Mouse (Mus musculus) intestine, postnatal 0 days (tissue): Measurements from ENCODE around the gene Ccdc142. TPM values are rescaled to one million over a fixed set of nuclear protein-coding genes. Genes with fewer than 3 reads are reported as not detected.

ENCODE experiments used
- ATAC-seq: fragments of 200-750 bp; cut with Nextera tagmentation; 2 replicates; pipeline ENCODE4 v1.8.0; 2017; ENCODE audit warnings: mild to moderate bottlenecking, moderate TSS enrichment, moderate library complexity
- H3K27ac ChIP-seq: fragments of 300-500 bp; sonication (generic); 2 replicates; pipeline ENCODE4 v1.5.1; 2014; ENCODE audit warnings: mild to moderate bottlenecking, low read depth, low read length, moderate library complexity
- H3K27me3 ChIP-seq: fragments of 300-500 bp; sonication (generic); replicated peaks from 2 replicates; pipeline ENCODE4 v1.6.1; 2014; ENCODE audit warnings: low read length, mixed read lengths; ENCODE audit not compliant: control insufficient read depth, insufficient read depth
- H3K36me3 ChIP-seq: fragments of 300-500 bp; sonication (generic); 2 replicates; pipeline ENCODE4 v1.6.1; 2014; ENCODE audit warnings: mild to moderate bottlenecking, moderate library complexity; ENCODE audit not compliant: control insufficient read depth, insufficient read depth
- H3K4me1 ChIP-seq: fragments of 300-500 bp; sonication (generic); replicated peaks from 2 replicates; pipeline ENCODE4 v1.6.1; 2014; ENCODE audit warnings: antibody characterized with exemption, low read length, mixed read lengths; ENCODE audit not compliant: control insufficient read depth, insufficient read depth
- H3K4me2 ChIP-seq: fragments of 300-500 bp; sonication (generic); replicated peaks from 2 replicates; pipeline ENCODE4 v1.6.1; 2014; ENCODE audit warnings: low read depth, mild to moderate bottlenecking, moderate library complexity
- H3K4me3 ChIP-seq: fragments of 300-500 bp; sonication (generic); 2 replicates; pipeline ENCODE4 v1.5.1; 2014; ENCODE audit warnings: low read depth, low read length
- H3K9ac ChIP-seq: fragments of 300-500 bp; sonication (generic); 2 replicates; pipeline ENCODE4 v1.6.1; 2014; ENCODE audit warnings: mild to moderate bottlenecking, low read depth, low read length
- H3K9me3 ChIP-seq: fragments of 300-500 bp; sonication (generic); 2 replicates; pipeline ENCODE4 v1.6.1; 2016; ENCODE audit warnings: mixed run types; ENCODE audit not compliant: control insufficient read depth
- CTCF ChIP-seq: sonication (generic); IDR thresholded peaks from 2 replicates; pipeline ENCODE4 v1.5.1; 2016; ENCODE audit warnings: low read depth, mild to moderate bottlenecking, control low read depth, antibody characterized with exemption, moderate library complexity
- WGBS: fragments of 180-500 bp; shearing (Covaris S2); extraction: QIAGEN DNeasy Blood & Tissue Kit; methylation state at CpG from one replicate; pipeline ENCODE4 v1.1.7; 2014; 5-methylcytosine and 5-hydroxymethylcytosine counted together
- polyA plus RNA-seq: library from polyadenylated mRNA; unstranded; fragments of >200 nt; fragmentation: Nextera tagmentation; extraction: Ambion mirVana; gene quantifications from 2 replicates; pipeline ENCODE4 v1.2.1, GENCODE M21; 2015

Ccdc142 gene
- 0.84 and 1.3 TPM in 2 replicates for polyA plus RNA-seq

- peak; percentile 80 for TF ChIP-seq CTCF
- Histone ChIP-seq H3K9ac (peak within 1 kb of the TSS; percentile 69), H3K4me2 (peak within 1 kb of the TSS; percentile 99), H3K4me3 (peak within 1 kb of the TSS; percentile 76), H3K36me3 (peaks cover 6% of the 10 kb centered on the region; the same call in 1 of the 2 replicates), H3K27ac (peak within 1 kb of the TSS; percentile 81), H3K9me3 (no peaks in the 10 kb centered on the region), H3K27me3 (no peaks in the 10 kb centered on the region), H3K4me1 (peaks cover 6% of the 10 kb centered on the region)
- under 1% methylated on average over 25 of the region's 25 CpGs for WGBS
- peak; percentile 81 for ATAC-seq
Observed at GRCm38 (mm10) chr6:83101316-83101687, at the start of gene Ccdc142, which contains the start of gene Gm42688. Gene Ccdc142 (plus strand): TSS chr6:83101601. Gene Gm42688 (plus strand): TSS chr6:83101617.

GRCm38 (mm10) chr6:83053136-83053960, 48.1 kb upstream of the Ccdc142 start:
- Histone ChIP-seq H3K27ac (peak overlapping the region; percentile 50), H3K4me3 (peak overlapping the region; percentile 89), H3K27me3 (no peaks in the 10 kb centered on the region), H3K9me3 (no peaks in the 10 kb centered on the region), H3K4me2 (peak overlapping the region; percentile 98), H3K4me1 (0 out of 2 replicates have a peak, but pooled peaks cover 9% of the 10 kb centered on the region), H3K9ac (peak overlapping the region; percentile 71), H3K36me3 (peaks cover 21% of the 10 kb centered on the region; the same call in 1 of the 2 replicates)
- peak; percentile 12; the same call in 1 of the 2 replicates for TF ChIP-seq CTCF
- ATAC-seq, result no peak
- WGBS, result 3% methylated on average over 26 of the region's 26 CpGs

GRCm38 (mm10) chr6:83054074-83054851, 47.1 kb upstream of the Ccdc142 start, which contains the start of gene Aup1:
Gene Aup1 (plus strand): TSS chr6:83054521.
- Histone ChIP-seq H3K36me3 (peaks cover 21% of the 10 kb centered on the region; the same call in 1 of the 2 replicates), H3K9me3 (no peaks in the 10 kb centered on the region), H3K9ac (peak within 1 kb of the TSS; percentile 96), H3K4me2 (peak within 1 kb of the TSS; percentile 98), H3K27ac (peak within 1 kb of the TSS; percentile 88), H3K4me1 (0 out of 2 replicates have a peak, but pooled peaks cover 9% of the 10 kb centered on the region), H3K4me3 (peak within 1 kb of the TSS; percentile 89), H3K27me3 (no peaks in the 10 kb centered on the region)
- ATAC-seq, result peak; percentile 88
- 0 out of 2 replicates have a peak, but pooled peaks have one; percentile 1 for TF ChIP-seq CTCF
- WGBS, result under 1% methylated on average over 64 of the region's 64 CpGs

DNA sequence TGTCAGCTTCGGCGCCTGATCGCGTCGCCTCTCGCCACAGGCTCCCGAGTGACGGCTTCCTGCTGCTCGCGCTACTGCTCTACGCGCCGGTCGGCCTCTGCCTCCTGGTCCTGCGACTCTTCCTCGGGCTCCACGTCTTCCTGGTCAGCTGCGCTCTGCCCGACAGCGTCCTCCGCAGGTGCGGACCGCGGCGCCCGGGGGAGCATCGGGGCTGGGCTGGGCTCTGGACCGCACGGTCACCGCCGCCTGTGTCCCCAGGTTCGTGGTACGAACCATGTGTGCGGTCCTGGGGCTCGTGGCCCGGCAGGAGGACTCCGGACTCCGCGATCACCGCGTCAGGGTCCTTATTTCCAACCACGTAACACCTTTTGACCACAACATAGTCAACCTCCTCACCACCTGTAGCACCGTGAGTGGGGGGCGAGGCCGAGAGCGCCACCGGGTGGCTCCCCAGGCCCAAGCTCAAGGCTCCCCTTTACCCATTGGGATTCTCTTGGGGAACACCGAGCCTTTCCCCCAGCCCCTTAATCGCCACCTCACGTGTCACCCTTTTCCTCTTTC, 46.5 kb upstream of the Ccdc142 start, which contains the start of gene Htra2:
Htra2 (minus strand) TSS at position 403 of the 561 bp plus-strand sequence.
- TF ChIP-seq CTCF, result peak; percentile 65

GRCm38 (mm10) chr6:83057790-83058189, 43.6 kb upstream of the Ccdc142 start, which contains the start of gene Dqx1:
Gene Dqx1 (plus strand): TSS chr6:83057844.
- Histone ChIP-seq H3K4me3 (peak within 1 kb of the TSS; percentile 46), H3K9me3 (no peaks in the 10 kb centered on the region), H3K4me1 (0 out of 2 replicates have a peak, but pooled peaks cover 9% of the 10 kb centered on the region), H3K4me2 (peak within 1 kb of the TSS; percentile 72), H3K9ac (peak within 1 kb of the TSS; percentile 48), H3K27ac (peak within 1 kb of the TSS; percentile 89), H3K36me3 (peaks cover 22% of the 10 kb centered on the region; the same call in 1 of the 2 replicates), H3K27me3 (peaks cover 2% of the 10 kb centered on the region; the same call in 1 of the 2 replicates)
- 26% methylated on average over 3 of the region's 3 CpGs for WGBS
- TF ChIP-seq CTCF, result no peak
- peak; percentile 81 for ATAC-seq

More for the DNA sequence above, 46.5 kb upstream of the Ccdc142 start, which contains the start of gene Htra2:
- Histone ChIP-seq H3K9ac (peak within 1 kb of the TSS; percentile 96), H3K9me3 (no peaks in the 10 kb centered on the region), H3K36me3 (peaks cover 21% of the 10 kb centered on the region; the same call in 1 of the 2 replicates), H3K4me2 (peak within 1 kb of the TSS; percentile 98), H3K27me3 (no peaks in the 10 kb centered on the region), H3K4me3 (peak within 1 kb of the TSS; percentile 89), H3K27ac (peak within 1 kb of the TSS; percentile 88), H3K4me1 (0 out of 2 replicates have a peak, but pooled peaks cover 9% of the 10 kb centered on the region)
- under 1% methylated on average over 50 of the region's 50 CpGs for WGBS
- ATAC-seq, result peak; percentile 13
